ENCODE assay signal across 25 mouse cellular contexts in the genomic region with DNA sequence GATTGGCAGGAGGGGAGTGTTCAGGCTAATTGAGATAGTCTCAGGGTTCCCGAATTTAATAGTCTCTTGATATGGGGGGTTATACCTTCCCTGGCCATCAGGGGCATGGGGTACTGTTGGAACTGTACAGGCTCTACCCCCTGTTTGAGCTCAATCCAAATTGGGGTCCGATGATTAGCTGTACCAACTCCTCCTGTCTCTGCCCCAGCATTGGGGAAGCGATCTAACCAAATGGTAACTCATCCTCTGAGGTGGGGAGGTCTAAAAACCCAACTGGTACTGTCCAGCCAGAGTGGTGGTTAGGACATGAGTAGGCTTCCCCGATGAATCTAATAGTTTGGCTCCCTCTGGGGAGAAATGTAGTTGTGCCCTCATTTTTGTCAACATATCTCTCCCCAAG. TPM values are rescaled to one million over a fixed set of nuclear protein-coding genes. Genes with fewer than 3 reads are reported as not detected.
DNase-seq lines count a peak whose midpoint lies in the region; ATAC-seq and TF ChIP-seq lines count a peak whose summit lies in the region.
"Had no signal": no experiment of that assay in that cellular context is flagged by ENCODE, and none has a peak within 500 bp of the region (broad histone marks: within the 10 kb centered on the region; RNA-seq: fewer than 3 reads in every experiment).

No protein-coding gene starts in this region.

- no peak overlapping the region for H3K4me2 ChIP-seq in hindbrain, postnatal 0 days (ENCODE audit: low read depth, low read length)
- H3K4me2 ChIP-seq in hindbrain, embryonic 11.5 days (replicated peaks; ENCODE audit: low read depth, low read length): no peak overlapping the region
- H3K4me2 ChIP-seq: embryonic facial prominence, embryonic 12.5 days; embryonic facial prominence, embryonic 15.5 days; heart, embryonic 11.5 days; hindbrain, embryonic 13.5 days had no signal

- no peak for ATAC-seq in hindbrain, postnatal 0 days
- ATAC-seq in hindbrain, embryonic 11.5 days (ENCODE audit: low FRiP score): no peak
- ATAC-seq: activated CD4-positive, CD25-positive, alpha-beta regulatory T cell, adult 4 months; CD4-positive, CD25-positive, alpha-beta regulatory T cell, adult 4 months; forebrain, embryonic 14.5 days; forebrain, postnatal 0 days; hindbrain, embryonic 16.5 days; inflammation-experienced regulatory T-cells, adult 6 months; intestine, embryonic 16.5 days had no signal

- H3K9me3 ChIP-seq in hindbrain, postnatal 0 days (ENCODE audit: low read length): no peaks in the 10 kb centered on the region
- no peaks in the 10 kb centered on the region for H3K9me3 ChIP-seq in hindbrain, embryonic 11.5 days (ENCODE audit: control insufficient read depth, low read length)
- H3K9me3 ChIP-seq in E14TG2a.4 (ENCODE audit: low read length): no peaks in the 10 kb centered on the region
- H3K9me3 ChIP-seq: embryonic facial prominence, embryonic 12.5 days; embryonic facial prominence, embryonic 15.5 days; hindbrain, embryonic 13.5 days had no signal

- peaks cover 22% of the 10 kb centered on the region; the same call in 1 of the 2 replicates for H3K4me1 ChIP-seq in cerebellum, adult 2 months (ENCODE audit: control insufficient read depth, insufficient read depth, low read length)
- peaks cover 5% of the 10 kb centered on the region; the same call in 1 of the 2 replicates for H3K4me1 ChIP-seq in hindbrain, postnatal 0 days (ENCODE audit: insufficient read depth, low read length)
- H3K4me1 ChIP-seq in hindbrain, embryonic 11.5 days (replicated peaks; ENCODE audit: control insufficient read depth, insufficient read depth, low read length): no peaks in the 10 kb centered on the region
- H3K4me1 ChIP-seq in E14TG2a.4 (replicated peaks; ENCODE audit: low read depth, low read length): peaks cover 84% of the 10 kb centered on the region

- H3K4me3 ChIP-seq in cerebellum, adult 2 months (replicated peaks; ENCODE audit: insufficient read depth, low read depth, low read length): no peak overlapping the region
- no peak overlapping the region for H3K4me3 ChIP-seq in hindbrain, postnatal 0 days (ENCODE audit: low read length)
- H3K4me3 ChIP-seq in hindbrain, embryonic 11.5 days (ENCODE audit: low read depth, low read length): no peak overlapping the region
- H3K4me3 ChIP-seq in E14TG2a.4 (replicated peaks; ENCODE audit: low read length): no peak overlapping the region
- H3K4me3 ChIP-seq: embryonic facial prominence, embryonic 12.5 days; embryonic facial prominence, embryonic 15.5 days; gastrocnemius, adult 2 months; hindbrain, embryonic 13.5 days had no signal

- peak; percentile 24 to 36 for DNase-seq in cerebellum, adult 2 months
- no peak for DNase-seq in cerebellum, postnatal 14 days
- DNase-seq in hindbrain, postnatal 0 days (ENCODE audit: low spot score): no peak
- DNase-seq in hindbrain, embryonic 11.5 days (ENCODE audit: low spot score): no peak
- DNase-seq in cerebellum, adult 9-11 months: peak; percentile 65
- DNase-seq: adrenal gland, adult 8-10 months; adrenal gland, postnatal 25 days; forebrain, postnatal 0 days; gastrocnemius, adult 2 months; gastrocnemius, postnatal 14 days; heart, adult 11 months; kidney, adult 18-20 months had no signal

- TF ChIP-seq POLR2A in cerebellum, adult 2 months (IDR thresholded peaks at IDR 0.05; ENCODE audit: borderline replicate concordance, insufficient read depth, low read length): no peak

- WGBS in cerebellum, adult 2 months: 82% methylated on average over 4 of the region's 4 CpGs
- WGBS in hindbrain, postnatal 0 days: 97% methylated on average over 4 of the region's 4 CpGs
- 96% methylated on average over 4 of the region's 4 CpGs for WGBS in hindbrain, embryonic 11.5 days

- H3K27me3 ChIP-seq in cerebellum, adult 2 months (ENCODE audit: control insufficient read depth, insufficient read depth, low read length): no peaks in the 10 kb centered on the region
- H3K27me3 ChIP-seq in hindbrain, postnatal 0 days (ENCODE audit: insufficient read depth, low read length): no peaks in the 10 kb centered on the region
- no peaks in the 10 kb centered on the region for H3K27me3 ChIP-seq in hindbrain, embryonic 11.5 days (ENCODE audit: control insufficient read depth, insufficient read depth, low read length)
- no peaks in the 10 kb centered on the region for H3K27me3 ChIP-seq in E14TG2a.4 (ENCODE audit: insufficient read depth, low read length)
- H3K27me3 ChIP-seq: embryonic facial prominence, embryonic 12.5 days; embryonic facial prominence, embryonic 15.5 days; hindbrain, embryonic 13.5 days had no signal

- no peak for TF ChIP-seq CTCF in cerebellum, adult 2 months (IDR thresholded peaks at IDR 0.05; ENCODE audit: borderline replicate concordance, insufficient read depth, low read depth, low read length)
- no peak for TF ChIP-seq CTCF in hindbrain, postnatal 0 days (IDR thresholded peaks at IDR 0.05; ENCODE audit: low read depth)
- peak; percentile 7; the same call in 1 of the 2 replicates for TF ChIP-seq CTCF in E14TG2a.4 (conservative IDR thresholded peaks at IDR 0.05; ENCODE audit: low read length)

- H3K36me3 ChIP-seq in hindbrain, postnatal 0 days (ENCODE audit: insufficient read depth, low read length): no peaks in the 10 kb centered on the region
- H3K36me3 ChIP-seq in hindbrain, embryonic 11.5 days (ENCODE audit: control insufficient read depth, insufficient read depth, low read length): no peaks in the 10 kb centered on the region
- H3K36me3 ChIP-seq in E14TG2a.4 (ENCODE audit: insufficient read depth, low read length): peaks cover 55% of the 10 kb centered on the region
- H3K36me3 ChIP-seq: embryonic facial prominence, embryonic 15.5 days; hindbrain, embryonic 13.5 days had no signal

- H3K27ac ChIP-seq in cerebellum, adult 2 months (ENCODE audit: insufficient read depth, low read length): peak overlapping the region; percentile 99
- 0 out of 2 replicates have a peak overlapping the region, but pooled peaks have one; percentile 7 for H3K27ac ChIP-seq in hindbrain, postnatal 0 days
- no peak overlapping the region for H3K27ac ChIP-seq in hindbrain, embryonic 11.5 days (ENCODE audit: low read depth, low read length)
- H3K27ac ChIP-seq: embryonic facial prominence, embryonic 12.5 days; embryonic facial prominence, embryonic 15.5 days; gastrocnemius, adult 2 months; hindbrain, embryonic 13.5 days had no signal

- no peak overlapping the region for H3K9ac ChIP-seq in hindbrain, postnatal 0 days (replicated peaks; ENCODE audit: low read length)
- H3K9ac ChIP-seq in hindbrain, embryonic 11.5 days (ENCODE audit: low read depth, low read length): no peak overlapping the region
- H3K9ac ChIP-seq: embryonic facial prominence, embryonic 12.5 days; embryonic facial prominence, embryonic 15.5 days; forebrain, postnatal 0 days; hindbrain, embryonic 13.5 days had no signal

RNA-seq across cellular contexts. Expression of a gene that starts 3.1 kb away (rescaled TPM):
- 89.0 and 97.5 TPM in 2 replicates for polyA plus RNA-seq in cerebellum, adult 2 months (2012; rRNA removed)
- 82.9 and 89.3 TPM in 2 replicates for total RNA-seq in hindbrain, postnatal 0 days (2014; rRNA removed)
- 24.4 and 26.5 TPM in 2 replicates for polyA plus RNA-seq in hindbrain, postnatal 0 days (2015; fragmentation: Nextera tagmentation; extraction: Ambion mirVana)
- polyA plus RNA-seq in hindbrain, embryonic 11.5 days (2014; fragmentation: Nextera tagmentation; extraction: Ambion mirVana): 86.9 and 88.9 TPM in 2 replicates

RNA-seq across cellular contexts. Expression of a gene that starts 3.3 kb away (rescaled TPM):
- 10.2 and 12.4 TPM in 2 replicates for polyA plus RNA-seq in cerebellum, adult 2 months (2012; rRNA removed)
- total RNA-seq in hindbrain, postnatal 0 days (2014; rRNA removed): 5.2 and 6.5 TPM in 2 replicates
- polyA plus RNA-seq in hindbrain, postnatal 0 days (2015; fragmentation: Nextera tagmentation; extraction: Ambion mirVana): 9.7 and 12.1 TPM in 2 replicates
- 11.4 and 12.2 TPM in 2 replicates for polyA plus RNA-seq in hindbrain, embryonic 11.5 days (2014; fragmentation: Nextera tagmentation; extraction: Ambion mirVana)

RNA-seq across cellular contexts. Expression of a gene that starts 30.8 kb away (rescaled TPM):
- polyA plus RNA-seq in cerebellum, adult 2 months (2012; rRNA removed): 0.13 and 0.21 TPM in 2 replicates
- 0.52 TPM in 1 of 2 replicates, not detected in the other for total RNA-seq in hindbrain, postnatal 0 days (2014; rRNA removed)
- polyA plus RNA-seq in hindbrain, postnatal 0 days (2015; fragmentation: Nextera tagmentation; extraction: Ambion mirVana): 0.16 and 0.49 TPM in 2 replicates
- polyA plus RNA-seq in hindbrain, embryonic 11.5 days (2014; fragmentation: Nextera tagmentation; extraction: Ambion mirVana): 0.48 and 0.89 TPM in 2 replicates
- total RNA-seq: adrenal gland, adult 8-10 months; adrenal gland, postnatal 25 days; forebrain, postnatal 0 days; gastrocnemius, adult 2 months; gastrocnemius, postnatal 14 days; heart, adult 8-10 months; heart, postnatal 25 days had no signal
- polyA plus RNA-seq: CD4-positive, CD25-positive, alpha-beta regulatory T cell, adult 4 months had no signal

RNA-seq across cellular contexts. Expression of a gene that starts 31.3 kb away (rescaled TPM):
- 197 and 210 TPM in 2 replicates for polyA plus RNA-seq in cerebellum, adult 2 months (2012; rRNA removed)
- total RNA-seq in hindbrain, postnatal 0 days (2014; rRNA removed): 130 and 156 TPM in 2 replicates
- 167 and 181 TPM in 2 replicates for polyA plus RNA-seq in hindbrain, postnatal 0 days (2015; fragmentation: Nextera tagmentation; extraction: Ambion mirVana)
- polyA plus RNA-seq in hindbrain, embryonic 11.5 days (2014; fragmentation: Nextera tagmentation; extraction: Ambion mirVana): 127 TPM in 2 replicates

Comparison
In these comparisons a context has a peak if more than half of its experiments do, and no peak if none do; other contexts are left out.
1. DNase-seq: peak in cerebellum, adult 2 months (2 of 2) and cerebellum, adult 9-11 months (single experiment); none in cerebellum, postnatal 14 days (0 of 2), hindbrain, postnatal 0 days (single experiment) and hindbrain, embryonic 11.5 days (single experiment).